Mouse (Mus musculus) liver, embryonic 11.5 days (tissue): ENCODE data around the gene Tbc1d21. TPM values are rescaled to one million over a fixed set of nuclear protein-coding genes. Genes with fewer than 3 reads are reported as not detected.

ENCODE experiments used
- ATAC-seq: fragments of 200-750 bp; cut with Nextera tagmentation; replicated peaks from 2 replicates; pipeline ENCODE4 v1.8.0; 2017; ENCODE audit warnings: moderate number of reproducible peaks, mild to moderate bottlenecking, moderate TSS enrichment, moderate library complexity; ENCODE audit not compliant: low FRiP score
- DNase-seq: peaks from one replicate; pipeline ENCODE4 v3.0.0-alpha.2; 2017; ENCODE audit warnings: low spot score
- H3K27ac ChIP-seq: fragments of 300-500 bp; sonication (generic); 2 replicates; pipeline ENCODE4 v1.5.1; 2014; ENCODE audit warnings: mild to moderate bottlenecking, low read depth, low read length, control low read depth
- H3K27me3 ChIP-seq: fragments of 300-500 bp; sonication (generic); replicated peaks from 2 replicates; pipeline ENCODE4 v1.6.1; 2014; ENCODE audit warnings: low read length, mixed read lengths; ENCODE audit not compliant: control insufficient read depth, insufficient read depth
- H3K36me3 ChIP-seq: fragments of 300-500 bp; sonication (generic); 2 replicates; pipeline ENCODE4 v1.6.1; 2014; ENCODE audit warnings: mild to moderate bottlenecking, low read length, moderate library complexity, mixed read lengths; ENCODE audit not compliant: control insufficient read depth, insufficient read depth
- H3K4me1 ChIP-seq: fragments of 300-500 bp; sonication (generic); replicated peaks from 2 replicates; pipeline ENCODE4 v1.6.1; 2014; ENCODE audit warnings: low read length, mixed read lengths; ENCODE audit not compliant: control insufficient read depth, insufficient read depth
- H3K4me2 ChIP-seq: fragments of 300-500 bp; sonication (generic); 2 replicates; pipeline ENCODE4 v1.6.1; 2014; ENCODE audit warnings: mild to moderate bottlenecking, control low read depth, moderate library complexity
- H3K4me3 ChIP-seq: fragments of 300-500 bp; sonication (generic); 2 replicates; pipeline ENCODE4 v1.5.1; 2014; ENCODE audit warnings: low read depth, low read length, control low read depth
- H3K9ac ChIP-seq: fragments of 300-500 bp; sonication (generic); 2 replicates; pipeline ENCODE4 v1.6.1; 2014; ENCODE audit warnings: low read depth, low read length, control low read depth
- H3K9me3 ChIP-seq: fragments of 300-500 bp; sonication (generic); 2 replicates; pipeline ENCODE4 v1.6.1; 2016; ENCODE audit warnings: low read length, inconsistent platforms, mixed read lengths; ENCODE audit not compliant: control insufficient read depth
- WGBS: fragments of 180-500 bp; shearing (Covaris S2); extraction: QIAGEN DNeasy Blood & Tissue Kit; methylation state at CpG from one replicate; pipeline ENCODE4 v1.1.7; 2014; 5-methylcytosine and 5-hydroxymethylcytosine counted together
- polyA plus RNA-seq: library from polyadenylated mRNA; unstranded; fragments of >200 nt; fragmentation: Nextera tagmentation; extraction: Ambion mirVana; gene quantifications from 2 replicates; pipeline ENCODE4 v1.2.1, GENCODE M21; 2014

Tbc1d21 gene
- polyA plus RNA-seq, 1 experiment from 2014 or later, result not detected

DNA sequence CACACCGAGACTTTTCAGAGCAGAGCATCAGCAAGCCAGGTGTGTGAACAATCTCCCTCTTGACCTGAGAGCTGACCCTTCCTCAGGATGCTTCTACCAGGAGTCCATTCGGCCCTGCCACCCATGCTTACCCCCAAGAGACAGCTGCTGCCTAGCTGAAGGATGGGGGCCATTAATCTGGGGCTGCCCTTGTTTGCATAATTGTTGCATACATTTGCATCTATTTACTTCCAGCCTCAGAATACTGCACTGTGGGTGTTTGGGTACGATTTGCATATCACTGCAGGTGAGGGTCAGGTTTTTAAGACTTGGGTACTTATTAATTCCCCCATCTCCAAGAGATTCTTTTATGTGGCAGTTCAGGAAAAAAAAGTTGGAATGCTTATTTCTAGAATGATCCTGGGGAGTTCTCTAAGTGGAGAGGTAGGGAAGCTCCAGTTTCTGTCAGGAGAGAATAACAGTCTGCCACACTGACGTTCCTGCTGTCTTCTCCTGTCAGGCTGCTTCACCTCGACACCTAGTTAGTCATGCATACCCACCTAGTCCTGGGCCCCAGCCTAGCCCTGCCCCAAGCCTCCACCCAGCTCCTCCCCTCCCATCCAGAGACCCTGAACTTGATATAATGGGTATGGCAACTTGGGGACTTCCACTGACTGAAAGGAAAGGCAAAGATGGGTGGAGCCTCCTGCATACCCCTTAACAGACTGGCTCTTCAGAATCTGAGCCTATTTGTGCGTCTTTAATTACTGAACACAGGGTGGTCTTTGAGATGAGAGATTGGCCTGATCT is 14.8 kb downstream of the Tbc1d21 start:
- H3K9me3 ChIP-seq, result no peaks in the 10 kb centered on the region
- H3K27me3 ChIP-seq, result no peaks in the 10 kb centered on the region
- H3K4me3 ChIP-seq, result no peak overlapping the region
- ATAC-seq (no peak), DNase-seq (no peak)
- no peaks in the 10 kb centered on the region for H3K4me1 ChIP-seq
- no peak overlapping the region for H3K9ac ChIP-seq
- 30% methylated on average over 6 of the region's 6 CpGs for WGBS
- H3K4me2 ChIP-seq, result no peak overlapping the region
- no peak overlapping the region for H3K27ac ChIP-seq
- H3K36me3 ChIP-seq, result no peaks in the 10 kb centered on the region

DNA sequence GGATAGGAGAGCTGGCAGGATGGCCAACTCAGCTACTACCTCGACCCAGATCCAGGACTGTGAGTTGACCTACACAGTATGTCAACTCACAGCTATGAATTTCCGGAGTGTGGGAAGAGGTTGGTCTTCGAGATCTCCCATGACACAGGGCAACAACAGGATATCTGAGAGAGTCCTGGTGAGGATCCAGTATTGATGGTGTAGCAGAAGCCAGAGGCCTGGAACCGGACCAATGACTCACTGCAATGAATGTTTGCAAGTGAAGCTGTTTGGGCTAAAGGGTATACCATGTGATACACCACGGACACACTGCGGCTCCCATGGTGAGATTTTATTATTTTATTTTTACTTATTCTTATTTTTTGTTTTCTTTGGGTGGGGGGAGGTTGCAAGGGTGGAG is 15.6 kb downstream of the Tbc1d21 start:
- H3K36me3 ChIP-seq, result no peaks in the 10 kb centered on the region
- H3K27ac ChIP-seq, result no peak overlapping the region
- no peak overlapping the region for H3K4me2 ChIP-seq
- no peaks in the 10 kb centered on the region for H3K27me3 ChIP-seq
- WGBS, result 79% methylated on average over 6 of the region's 6 CpGs
- no peak for DNase-seq
- no peaks in the 10 kb centered on the region for H3K4me1 ChIP-seq
- no peak overlapping the region for H3K9ac ChIP-seq
- no peaks in the 10 kb centered on the region for H3K9me3 ChIP-seq
- ATAC-seq, result no peak
- no peak overlapping the region for H3K4me3 ChIP-seq

DNA sequence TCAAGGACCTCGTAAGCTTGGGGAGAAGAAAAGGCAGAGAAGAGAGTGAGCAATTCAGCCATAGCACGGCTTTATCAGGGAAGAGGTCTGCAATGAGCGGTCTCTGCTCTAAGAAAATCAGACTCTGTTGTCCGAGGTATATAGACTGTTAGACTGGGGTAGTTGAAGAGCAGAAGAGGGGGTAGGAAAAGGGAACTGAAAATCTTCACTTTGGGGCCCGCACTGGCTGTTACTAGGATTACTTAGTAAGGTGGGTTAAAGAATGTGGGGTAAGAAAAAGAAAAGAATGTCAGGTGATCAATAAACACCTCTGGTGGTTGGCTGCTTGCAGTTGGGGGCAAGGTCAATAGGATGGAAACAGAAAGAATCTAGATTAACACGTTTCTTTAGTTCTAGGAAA is 17.0 kb downstream of the Tbc1d21 start:
- Histone ChIP-seq H3K36me3 (no peaks in the 10 kb centered on the region), H3K9ac (no peak overlapping the region), H3K27me3 (no peaks in the 10 kb centered on the region), H3K4me2 (no peak overlapping the region), H3K27ac (no peak overlapping the region), H3K4me1 (no peaks in the 10 kb centered on the region), H3K4me3 (no peak overlapping the region), H3K9me3 (no peaks in the 10 kb centered on the region)
- WGBS, result 75% methylated on average over 6 of the region's 6 CpGs
- ATAC-seq (no peak), DNase-seq (no peak)

DNA sequence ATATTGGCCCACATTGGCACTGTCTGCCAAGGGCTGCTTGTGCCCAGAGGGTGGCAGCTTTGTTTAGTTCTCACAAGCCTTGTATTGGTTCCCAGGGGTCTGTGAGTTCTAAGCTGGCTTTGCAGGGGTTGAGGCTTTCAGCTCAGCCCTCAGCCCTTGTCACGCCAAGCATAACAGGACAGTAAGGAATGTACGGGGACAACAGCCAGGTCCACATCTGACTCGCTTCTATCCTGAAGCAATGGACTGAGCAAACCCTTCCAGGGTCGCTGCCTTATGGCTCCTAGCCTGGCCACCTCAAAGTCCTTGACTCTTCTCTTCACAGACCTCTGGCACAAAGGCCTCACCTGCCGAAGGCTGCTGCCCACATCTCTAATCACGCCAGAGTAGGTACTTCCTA is 22.5 kb downstream of the Tbc1d21 start:
- 71% methylated on average over 6 of the region's 6 CpGs for WGBS
- H3K9ac ChIP-seq, result no peak overlapping the region
- no peaks in the 10 kb centered on the region; the same call in 1 of the 2 replicates for H3K27me3 ChIP-seq
- no peak overlapping the region for H3K27ac ChIP-seq
- ATAC-seq, result no peak
- no peaks in the 10 kb centered on the region for H3K36me3 ChIP-seq
- no peak for DNase-seq
- no peak overlapping the region for H3K4me3 ChIP-seq
- no peaks in the 10 kb centered on the region for H3K9me3 ChIP-seq
- H3K4me1 ChIP-seq, result no peaks in the 10 kb centered on the region
- H3K4me2 ChIP-seq, result no peak overlapping the region

- ATAC-seq, result no peak
- H3K27ac ChIP-seq, result no peak overlapping the region
- H3K4me1 ChIP-seq, result no peaks in the 10 kb centered on the region
- H3K27me3 ChIP-seq, result no peaks in the 10 kb centered on the region; the same call in 1 of the 2 replicates
- H3K9me3 ChIP-seq, result no peaks in the 10 kb centered on the region
- peak; percentile 56 for DNase-seq
- H3K4me3 ChIP-seq, result no peak overlapping the region
- WGBS, result 27% methylated on average over 10 of the region's 10 CpGs
- H3K4me2 ChIP-seq, result no peak overlapping the region
- no peak overlapping the region for H3K9ac ChIP-seq
- no peaks in the 10 kb centered on the region for H3K36me3 ChIP-seq
Observed at GRCm38 (mm10) chr9:58346498-58346897, 23.8 kb downstream of the Tbc1d21 start.

- no peaks in the 10 kb centered on the region for H3K9me3 ChIP-seq
- no peak overlapping the region for H3K27ac ChIP-seq
- WGBS, result 46% methylated on average over 7 of the region's 7 CpGs
- no peak for ATAC-seq
- no peak overlapping the region for H3K4me3 ChIP-seq
- DNase-seq, result no peak
- H3K36me3 ChIP-seq, result no peaks in the 10 kb centered on the region
- no peaks in the 10 kb centered on the region for H3K4me1 ChIP-seq
- H3K9ac ChIP-seq, result no peak overlapping the region
- H3K27me3 ChIP-seq, result no peaks in the 10 kb centered on the region; the same call in 1 of the 2 replicates
- no peak overlapping the region for H3K4me2 ChIP-seq
Observed at GRCm38 (mm10) chr9:58345963-58346362, 24.3 kb downstream of the Tbc1d21 start.

DNA sequence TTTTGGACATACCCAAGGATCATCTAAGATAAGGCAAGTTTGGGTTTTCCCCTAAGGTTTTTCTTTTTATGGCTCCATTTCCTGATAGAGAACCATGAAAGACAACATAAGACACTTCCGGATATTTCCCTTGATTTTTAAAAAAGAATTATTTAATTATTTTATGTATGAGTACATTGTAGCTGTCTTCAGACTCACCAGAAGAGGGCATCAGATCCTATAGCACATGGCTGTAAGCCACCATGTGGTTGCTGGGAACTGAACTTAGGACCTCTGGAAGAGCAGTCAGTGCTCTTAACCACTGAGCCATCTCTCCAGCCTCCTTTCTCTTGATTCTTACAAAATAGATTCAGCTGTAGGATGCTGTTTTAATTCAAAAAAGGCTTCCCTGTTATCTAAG is 28.5 kb downstream of the Tbc1d21 start:
- Histone ChIP-seq H3K36me3 (no peaks in the 10 kb centered on the region), H3K27me3 (no peaks in the 10 kb centered on the region), H3K9me3 (no peaks in the 10 kb centered on the region), H3K4me2 (no peak overlapping the region), H3K4me3 (no peak overlapping the region), H3K4me1 (no peaks in the 10 kb centered on the region), H3K27ac (no peak overlapping the region), H3K9ac (no peak overlapping the region)
- DNase-seq, result no peak
- ATAC-seq, result no peak
- 89% methylated on average over 1 of the region's 1 CpGs for WGBS

DNA sequence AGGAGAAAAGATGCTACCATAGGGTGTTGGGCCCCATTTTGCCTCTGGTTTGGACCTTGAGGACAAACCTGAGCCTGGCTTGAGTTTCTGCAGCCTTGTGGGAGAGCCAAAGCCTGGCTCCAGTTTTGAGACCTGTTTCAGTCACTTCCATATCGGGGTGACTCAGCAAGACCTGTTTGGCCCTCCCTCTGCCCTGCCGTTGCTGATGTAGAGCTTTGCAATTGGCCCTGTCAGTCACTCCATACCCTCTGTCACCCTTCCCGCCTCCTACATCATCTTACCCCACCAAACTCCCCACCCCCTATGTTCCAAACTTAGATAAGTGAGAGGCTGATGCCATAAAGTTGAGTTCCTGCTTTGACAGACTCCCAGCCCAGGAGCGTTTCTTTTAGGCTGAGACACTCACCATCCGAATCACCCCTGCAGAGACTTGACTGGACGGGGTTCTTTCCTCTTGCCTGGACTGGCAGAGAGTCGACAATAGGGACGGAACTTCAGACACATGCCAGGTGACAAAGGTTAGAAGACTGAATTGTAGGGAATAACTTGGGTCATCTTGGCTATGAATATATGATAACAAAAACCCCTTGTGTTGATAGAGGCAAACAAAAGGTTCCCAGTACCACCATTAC is 33.5 kb downstream of the Tbc1d21 start:
- Histone ChIP-seq H3K36me3 (no peaks in the 10 kb centered on the region), H3K9ac (no peak overlapping the region), H3K27ac (no peak overlapping the region), H3K9me3 (no peaks in the 10 kb centered on the region), H3K4me1 (no peaks in the 10 kb centered on the region), H3K27me3 (no peaks in the 10 kb centered on the region), H3K4me3 (no peak overlapping the region), H3K4me2 (no peak overlapping the region)
- 64% methylated on average over 8 of the region's 8 CpGs for WGBS
- DNase-seq (no peak), ATAC-seq (no peak)

DNA sequence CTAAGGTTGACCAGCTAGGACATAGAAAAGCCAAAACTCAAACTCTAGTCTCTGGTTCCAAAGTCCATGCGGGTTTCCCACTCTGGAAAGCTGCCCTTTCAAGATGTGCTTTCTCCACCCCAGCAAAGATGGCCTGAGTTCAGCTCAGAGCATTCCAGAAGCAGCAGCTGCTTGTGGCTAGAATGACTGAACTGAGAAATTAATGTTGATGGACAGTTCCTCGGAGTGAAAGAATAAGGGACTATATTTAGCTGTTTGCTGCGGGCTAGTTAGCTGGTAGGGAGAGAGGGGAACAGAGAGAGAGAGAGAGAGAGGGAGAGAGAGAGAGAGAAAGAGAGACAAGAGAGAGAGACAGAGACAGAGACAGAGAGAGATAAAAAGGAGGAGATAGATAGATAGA is 39.0 kb downstream of the Tbc1d21 start:
- H3K9me3 ChIP-seq, result no peaks in the 10 kb centered on the region
- no peak overlapping the region for H3K4me2 ChIP-seq
- no peaks in the 10 kb centered on the region for H3K4me1 ChIP-seq
- DNase-seq (no peak), ATAC-seq (no peak)
- H3K9ac ChIP-seq, result no peak overlapping the region
- no peaks in the 10 kb centered on the region for H3K36me3 ChIP-seq
- H3K27me3 ChIP-seq, result no peaks in the 10 kb centered on the region; the same call in 1 of the 2 replicates
- no peak overlapping the region for H3K27ac ChIP-seq
- 69% methylated on average over 3 of the region's 3 CpGs for WGBS
- H3K4me3 ChIP-seq, result no peak overlapping the region
